Mouse (Mus musculus) hindbrain, embryonic 13.5 days (tissue): ENCODE measurements at regions not wholly inside any gene's neighbourhood (a gene's known extent, or its start where the extent isn't known, plus 50 kb on each side); places are given as distances from the start of the nearest gene placed in this dataset.
A peak's percentile ranks its signal among the peaks of the same experiment; 100 is the strongest.

Source experiments
- ATAC-seq: fragments of 200-750 bp; cut with Nextera tagmentation; 2 replicates; pipeline ENCODE4 v1.8.0; 2017; ENCODE audit warnings: moderate TSS enrichment; ENCODE audit not compliant: low FRiP score
- H3K27ac ChIP-seq: fragments of 300-500 bp; sonication (generic); 2 replicates; pipeline ENCODE4 v1.5.1; 2015; ENCODE audit warnings: inconsistent platforms, mild to moderate bottlenecking, moderate library complexity
- H3K27me3 ChIP-seq: fragments of 300-500 bp; sonication (generic); 2 replicates; pipeline ENCODE4 v1.6.1; 2015; ENCODE audit warnings: mild to moderate bottlenecking, inconsistent platforms
- H3K36me3 ChIP-seq: fragments of 300-500 bp; sonication (generic); 2 replicates; pipeline ENCODE4 v1.6.1; 2015; ENCODE audit warnings: mild to moderate bottlenecking, inconsistent platforms
- H3K4me1 ChIP-seq: fragments of 300-500 bp; sonication (generic); replicated peaks from 2 replicates; pipeline ENCODE4 v1.6.1; 2015; ENCODE audit warnings: inconsistent platforms
- H3K4me2 ChIP-seq: fragments of 300-500 bp; sonication (generic); 2 replicates; pipeline ENCODE4 v1.6.1; 2015; ENCODE audit warnings: inconsistent platforms, mild to moderate bottlenecking, moderate library complexity
- H3K4me3 ChIP-seq: fragments of 300-500 bp; sonication (generic); 2 replicates; pipeline ENCODE4 v1.5.1; 2015; ENCODE audit warnings: mild to moderate bottlenecking, inconsistent platforms
- H3K9ac ChIP-seq: fragments of 300-500 bp; sonication (generic); 2 replicates; pipeline ENCODE4 v1.6.1; 2015; ENCODE audit warnings: mild to moderate bottlenecking, inconsistent platforms
- H3K9me3 ChIP-seq: fragments of 300-500 bp; sonication (generic); 2 replicates; pipeline ENCODE4 v1.6.1; 2016; ENCODE audit warnings: inconsistent platforms
- WGBS: fragments of 180-500 bp; shearing (Covaris S2); methylation state at CpG from one replicate; pipeline ENCODE4 v1.1.7; 2015; 5-methylcytosine and 5-hydroxymethylcytosine counted together

DNA sequence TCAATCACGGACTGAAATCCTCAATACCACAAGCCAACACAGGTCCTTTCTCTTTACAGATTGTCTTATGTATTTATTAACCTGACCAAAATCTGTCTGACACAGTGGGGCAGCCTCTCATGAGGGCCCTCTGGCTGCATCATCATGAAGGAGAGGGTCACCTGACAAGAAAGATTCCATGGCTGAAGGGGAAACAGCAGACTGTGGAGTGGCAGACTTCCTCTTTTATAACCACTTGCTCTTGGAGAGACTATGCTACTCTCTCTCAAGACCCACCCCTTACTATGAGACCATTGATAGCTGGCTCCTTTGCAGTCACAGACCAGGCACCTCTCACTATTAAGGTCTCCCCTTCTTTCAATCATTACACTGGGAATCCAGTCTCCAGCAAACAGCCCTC lies 133.1 kb downstream of the Rap2a start:
- H3K27me3 ChIP-seq: no peaks in the 10 kb centered on the region
- H3K4me2 ChIP-seq: no peak overlapping the region
- H3K4me1 ChIP-seq: no peaks in the 10 kb centered on the region
- no peak overlapping the region for H3K27ac ChIP-seq
- 93% methylated on average over 1 of the region's 1 CpGs for WGBS
- H3K36me3 ChIP-seq: no peaks in the 10 kb centered on the region
- H3K9me3 ChIP-seq: no peaks in the 10 kb centered on the region
- no peak overlapping the region for H3K4me3 ChIP-seq
- H3K9ac ChIP-seq: no peak overlapping the region
- ATAC-seq: no peak

GRCm38 (mm10) chr14:120626223-120626935 lies 148.1 kb downstream of the Rap2a start:
- Histone ChIP-seq H3K9me3 (no peaks in the 10 kb centered on the region), H3K9ac (no peak overlapping the region), H3K27ac (peak overlapping the region; percentile 66), H3K4me1 (peaks cover 8% of the 10 kb centered on the region), H3K27me3 (no peaks in the 10 kb centered on the region), H3K36me3 (no peaks in the 10 kb centered on the region), H3K4me3 (no peak overlapping the region), H3K4me2 (no peak overlapping the region)
- 64% methylated on average over 9 of the region's 9 CpGs for WGBS
- peak; percentile 73; the same call in 1 of the 2 replicates for ATAC-seq

- Histone ChIP-seq H3K9ac (no peak overlapping the region), H3K4me1 (peaks cover 8% of the 10 kb centered on the region), H3K36me3 (no peaks in the 10 kb centered on the region), H3K27me3 (no peaks in the 10 kb centered on the region), H3K9me3 (no peaks in the 10 kb centered on the region), H3K4me2 (no peak overlapping the region), H3K4me3 (no peak overlapping the region), H3K27ac (peak overlapping the region; percentile 66)
- 77% methylated on average over 4 of the region's 4 CpGs for WGBS
- no peak for ATAC-seq
Observed at GRCm38 (mm10) chr14:120626936-120627277, 148.7 kb downstream of the Rap2a start.

GRCm38 (mm10) chr14:120632771-120633170 lies 154.5 kb downstream of the Rap2a start:
- no peak overlapping the region for H3K27ac ChIP-seq
- no peak overlapping the region for H3K4me2 ChIP-seq
- H3K9ac ChIP-seq: no peak overlapping the region
- no peak overlapping the region for H3K4me3 ChIP-seq
- H3K4me1 ChIP-seq: no peaks in the 10 kb centered on the region
- WGBS: 76% methylated on average over 5 of the region's 5 CpGs
- no peaks in the 10 kb centered on the region for H3K9me3 ChIP-seq
- no peak for ATAC-seq
- H3K36me3 ChIP-seq: no peaks in the 10 kb centered on the region
- H3K27me3 ChIP-seq: no peaks in the 10 kb centered on the region

GRCm38 (mm10) chr14:120636726-120637400 lies 158.6 kb downstream of the Rap2a start:
- no peak for ATAC-seq
- H3K27ac ChIP-seq: no peak overlapping the region
- H3K4me1 ChIP-seq: no peaks in the 10 kb centered on the region
- 93% methylated on average over 6 of the region's 6 CpGs for WGBS
- no peak overlapping the region for H3K4me2 ChIP-seq
- H3K9ac ChIP-seq: no peak overlapping the region
- no peaks in the 10 kb centered on the region for H3K9me3 ChIP-seq
- no peaks in the 10 kb centered on the region for H3K27me3 ChIP-seq
- no peak overlapping the region for H3K4me3 ChIP-seq
- H3K36me3 ChIP-seq: no peaks in the 10 kb centered on the region

DNA sequence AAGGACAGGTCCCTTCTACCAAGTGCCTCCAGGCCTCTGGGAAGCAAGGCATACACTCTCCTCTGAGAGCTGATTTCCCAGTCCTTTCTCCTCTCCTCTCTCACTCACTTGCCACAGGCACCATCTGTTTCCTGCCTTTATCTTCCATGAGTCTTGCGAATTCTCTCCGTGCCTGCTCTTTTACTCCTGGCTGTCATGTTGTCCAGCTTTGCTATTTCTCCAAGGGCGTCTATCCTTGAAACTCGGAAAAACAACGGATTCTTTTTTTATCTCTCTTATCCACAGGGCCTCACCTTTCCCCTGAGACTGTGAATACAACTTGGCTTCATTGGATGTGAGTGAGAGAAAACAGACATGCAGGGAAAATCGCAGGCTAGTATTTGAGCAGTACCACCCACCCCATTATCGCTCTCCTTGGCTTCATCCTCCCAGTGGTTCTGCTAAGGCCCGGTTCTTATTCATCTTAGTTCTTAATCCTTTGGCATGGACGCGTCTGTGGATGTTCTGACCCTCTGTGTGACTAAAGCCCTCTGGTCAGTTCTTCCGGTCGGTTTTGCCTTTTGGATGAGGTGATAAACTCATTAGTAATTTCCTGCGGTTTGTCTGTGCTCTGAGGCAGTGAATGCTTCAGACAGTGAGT lies 159.4 kb downstream of the Rap2a start:
- no peak overlapping the region for H3K27ac ChIP-seq
- H3K4me3 ChIP-seq: no peak overlapping the region
- H3K9me3 ChIP-seq: no peaks in the 10 kb centered on the region
- no peaks in the 10 kb centered on the region for H3K27me3 ChIP-seq
- WGBS: 88% methylated on average over 13 of the region's 13 CpGs
- H3K9ac ChIP-seq: no peak overlapping the region
- H3K4me2 ChIP-seq: no peak overlapping the region
- H3K36me3 ChIP-seq: no peaks in the 10 kb centered on the region
- no peaks in the 10 kb centered on the region for H3K4me1 ChIP-seq
- ATAC-seq: no peak

DNA sequence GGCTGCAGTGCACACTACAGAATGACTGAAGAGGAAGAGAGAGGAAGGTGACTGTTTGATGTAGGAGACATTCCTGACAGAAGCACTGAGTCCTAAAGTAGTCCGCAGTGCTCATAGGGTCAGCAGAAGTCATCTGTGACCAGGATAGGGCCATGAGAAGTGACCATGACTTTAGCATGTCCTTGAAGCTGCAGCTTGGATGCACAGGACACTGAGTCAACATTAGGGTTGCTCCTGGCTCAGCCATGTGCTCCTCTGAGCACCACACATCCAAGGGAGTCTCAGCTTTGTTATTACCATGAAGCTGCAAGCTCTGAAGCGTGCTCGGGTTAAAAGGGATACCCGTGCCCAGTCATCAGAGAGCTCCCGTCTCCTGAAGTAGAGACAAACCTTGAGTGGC lies 164.3 kb downstream of the Rap2a start:
- H3K36me3 ChIP-seq: no peaks in the 10 kb centered on the region
- no peak overlapping the region for H3K4me2 ChIP-seq
- H3K9ac ChIP-seq: no peak overlapping the region
- 94% methylated on average over 5 of the region's 5 CpGs for WGBS
- no peaks in the 10 kb centered on the region for H3K27me3 ChIP-seq
- H3K27ac ChIP-seq: no peak overlapping the region
- no peaks in the 10 kb centered on the region for H3K9me3 ChIP-seq
- no peak overlapping the region for H3K4me3 ChIP-seq
- ATAC-seq: no peak
- no peaks in the 10 kb centered on the region for H3K4me1 ChIP-seq

DNA sequence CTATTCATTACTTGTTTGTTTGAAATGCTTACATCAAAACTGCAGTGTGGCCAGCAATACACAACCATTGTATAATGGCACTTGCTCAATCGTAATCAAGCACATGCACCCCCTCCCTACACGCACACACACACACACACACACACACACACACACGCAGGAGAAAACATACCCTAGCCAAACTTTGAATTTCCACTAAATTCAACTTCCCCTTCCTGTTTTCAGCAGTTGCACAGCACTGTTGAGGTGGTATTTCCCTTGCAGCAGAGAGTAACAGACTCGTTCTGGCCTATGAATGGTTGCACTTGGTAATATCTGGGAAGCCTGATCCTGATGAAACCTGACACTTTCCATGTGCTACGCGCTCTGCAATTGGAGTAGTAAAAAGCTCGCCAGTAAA lies 173.8 kb downstream of the Rap2a start:
- 92% methylated on average over 7 of the region's 7 CpGs for WGBS
- Histone ChIP-seq H3K9ac (no peak overlapping the region), H3K27me3 (no peaks in the 10 kb centered on the region), H3K36me3 (no peaks in the 10 kb centered on the region), H3K27ac (no peak overlapping the region), H3K4me2 (no peak overlapping the region), H3K4me3 (no peak overlapping the region), H3K4me1 (no peaks in the 10 kb centered on the region), H3K9me3 (no peaks in the 10 kb centered on the region)
- no peak for ATAC-seq

GRCm38 (mm10) chr14:120660321-120660781 lies 182.1 kb downstream of the Rap2a start:
- Histone ChIP-seq H3K4me2 (no peak overlapping the region), H3K9me3 (no peaks in the 10 kb centered on the region), H3K27me3 (no peaks in the 10 kb centered on the region), H3K36me3 (no peaks in the 10 kb centered on the region), H3K4me1 (no peaks in the 10 kb centered on the region), H3K27ac (no peak overlapping the region), H3K4me3 (no peak overlapping the region), H3K9ac (no peak overlapping the region)
- 74% methylated on average over 6 of the region's 6 CpGs for WGBS
- ATAC-seq: no peak

- Histone ChIP-seq H3K4me2 (no peak overlapping the region), H3K9ac (no peak overlapping the region), H3K27me3 (no peaks in the 10 kb centered on the region), H3K27ac (no peak overlapping the region), H3K4me1 (no peaks in the 10 kb centered on the region), H3K36me3 (no peaks in the 10 kb centered on the region), H3K4me3 (no peak overlapping the region), H3K9me3 (no peaks in the 10 kb centered on the region)
- ATAC-seq: no peak
- WGBS: 80% methylated on average over 5 of the region's 5 CpGs
Observed at GRCm38 (mm10) chr14:120661111-120661510, 182.9 kb downstream of the Rap2a start.

GRCm38 (mm10) chr14:120669665-120670064 lies 191.4 kb downstream of the Rap2a start:
- H3K9me3 ChIP-seq: no peaks in the 10 kb centered on the region
- 78% methylated on average over 5 of the region's 5 CpGs for WGBS
- no peak for ATAC-seq
- H3K27me3 ChIP-seq: no peaks in the 10 kb centered on the region
- no peak overlapping the region for H3K4me3 ChIP-seq
- H3K27ac ChIP-seq: no peak overlapping the region
- no peaks in the 10 kb centered on the region for H3K4me1 ChIP-seq
- no peaks in the 10 kb centered on the region for H3K36me3 ChIP-seq
- H3K4me2 ChIP-seq: no peak overlapping the region
- no peak overlapping the region for H3K9ac ChIP-seq

DNA sequence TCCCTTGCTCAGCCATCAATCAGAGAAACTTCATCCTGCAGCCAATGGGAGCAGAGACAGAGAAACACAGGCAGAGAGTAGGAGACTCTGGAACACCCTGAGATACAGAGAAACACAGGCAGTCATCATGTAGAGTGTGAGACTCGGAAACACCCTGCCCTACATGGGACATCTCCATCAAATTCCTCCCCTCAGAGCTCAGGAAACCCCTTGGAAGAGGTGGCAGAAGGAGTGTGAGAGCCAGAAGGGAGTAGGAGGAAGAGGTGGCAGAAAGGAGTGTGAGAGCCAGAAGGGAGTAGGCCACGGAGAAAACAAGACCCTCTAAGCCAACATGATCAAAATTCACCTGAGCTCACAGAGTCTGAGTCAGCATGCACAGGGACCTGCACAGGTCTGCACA lies 197.5 kb downstream of the Rap2a start:
- WGBS: 81% methylated on average over 2 of the region's 2 CpGs
- no peak overlapping the region for H3K9ac ChIP-seq
- no peak overlapping the region for H3K4me3 ChIP-seq
- ATAC-seq: no peak
- no peaks in the 10 kb centered on the region for H3K9me3 ChIP-seq
- H3K4me1 ChIP-seq: no peaks in the 10 kb centered on the region
- H3K4me2 ChIP-seq: no peak overlapping the region
- no peaks in the 10 kb centered on the region for H3K27me3 ChIP-seq
- no peaks in the 10 kb centered on the region for H3K36me3 ChIP-seq
- no peak overlapping the region for H3K27ac ChIP-seq

GRCm38 (mm10) chr14:120678533-120678932 lies 200.3 kb downstream of the Rap2a start:
- Histone ChIP-seq H3K4me1 (no peaks in the 10 kb centered on the region), H3K9ac (no peak overlapping the region), H3K9me3 (no peaks in the 10 kb centered on the region), H3K27ac (no peak overlapping the region), H3K4me2 (no peak overlapping the region), H3K4me3 (no peak overlapping the region), H3K27me3 (no peaks in the 10 kb centered on the region), H3K36me3 (no peaks in the 10 kb centered on the region)
- 88% methylated on average over 9 of the region's 9 CpGs for WGBS
- no peak for ATAC-seq
